ENCODE assay signal across 20 mouse cellular contexts in genomic region chr16:39988466-39988865, GRCm38 (mm10). TPM values are rescaled to one million over a fixed set of nuclear protein-coding genes. Genes with fewer than 3 reads are reported as not detected.
DNase-seq lines count a peak whose midpoint lies in the region; ATAC-seq lines count a peak whose summit lies in the region.
"Had no signal": no experiment of that assay in that cellular context is flagged by ENCODE, and none has a peak within 500 bp of the region (broad histone marks: within the 10 kb centered on the region; RNA-seq: fewer than 3 reads in every experiment).

No protein-coding gene starts in this region.

- H3K36me3 ChIP-seq in neural tube, embryonic 15.5 days, result no peaks in the 10 kb centered on the region
- H3K36me3 ChIP-seq: forebrain, embryonic 15.5 days; heart, embryonic 15.5 days; limb, embryonic 15.5 days had no signal

- no peak overlapping the region for H3K9ac ChIP-seq in neural tube, embryonic 15.5 days (replicated peaks)
- H3K9ac ChIP-seq: forebrain, embryonic 15.5 days; heart, embryonic 15.5 days; limb, embryonic 15.5 days had no signal

- no peak overlapping the region for H3K4me3 ChIP-seq in neural tube, embryonic 15.5 days (replicated peaks)
- H3K4me3 ChIP-seq: forebrain, embryonic 15.5 days; heart, embryonic 15.5 days; layer of hippocampus, adult 2 months; limb, embryonic 15.5 days had no signal

- H3K4me1 ChIP-seq in neural tube, embryonic 15.5 days, result peaks cover 8% of the 10 kb centered on the region

- no peaks in the 10 kb centered on the region for H3K9me3 ChIP-seq in neural tube, embryonic 15.5 days (replicated peaks)
- H3K9me3 ChIP-seq: forebrain, embryonic 15.5 days; heart, embryonic 15.5 days; limb, embryonic 15.5 days had no signal

- peak overlapping the region; percentile 29; the same call in 1 of the 2 replicates for H3K4me2 ChIP-seq in neural tube, embryonic 15.5 days
- H3K4me2 ChIP-seq: forebrain, embryonic 15.5 days; heart, embryonic 15.5 days; limb, embryonic 15.5 days had no signal

- WGBS in neural tube, embryonic 15.5 days, result 66% methylated on average over 2 of the region's 2 CpGs

- no peak overlapping the region for H3K27ac ChIP-seq in neural tube, embryonic 15.5 days (replicated peaks)
- H3K27ac ChIP-seq: forebrain, embryonic 15.5 days; heart, embryonic 15.5 days; limb, embryonic 15.5 days had no signal

- no peak for ATAC-seq in neural tube, embryonic 15.5 days (ENCODE audit: low FRiP score)
- ATAC-seq: forebrain, embryonic 15.5 days; hindbrain, embryonic 16.5 days; intestine, embryonic 16.5 days had no signal

- no peaks in the 10 kb centered on the region for H3K27me3 ChIP-seq in neural tube, embryonic 15.5 days (replicated peaks)
- H3K27me3 ChIP-seq: forebrain, embryonic 15.5 days; limb, embryonic 15.5 days had no signal

- DNase-seq in adrenal gland, postnatal 10 days, result peak; percentile 8
- DNase-seq in adrenal gland, adult (ENCODE audit: inconsistent age in 2 of 2, low spot score in 1 of 2), result no peak
- DNase-seq in cerebellum, postnatal 25 days, result peak; percentile 7 to 24
- DNase-seq in cerebellum, adult 11 months, result no peak
- DNase-seq in layer of hippocampus, adult 11-12 months (ENCODE audit: low spot score), result peak; percentile 15
- no peak for DNase-seq in layer of hippocampus, postnatal 36 days
- no peak for DNase-seq in neural tube, embryonic 10.5 days (ENCODE audit: extremely low spot score, low spot score)
- DNase-seq: heart, postnatal 36 days; kidney, postnatal 14 days; lung, postnatal 4 days; thymus, adult 18-20 months; thymus, postnatal 36 days had no signal

RNA-seq across cellular contexts. Expression of gene Lsamp, which starts 4.3 kb away (rescaled TPM):
- total RNA-seq in adrenal gland, postnatal 10 days (2021), result 10 to 100 TPM in 1 of 2 experiments, 1 to 10 TPM in 1; 4.9 to 10.3 TPM
- 100 to 1,000 TPM; 430 to 462 TPM for total RNA-seq in layer of hippocampus, postnatal 36 days (2021)
- polyA plus RNA-seq in neural tube, embryonic 15.5 days (2015; fragmentation: Nextera tagmentation; extraction: Ambion mirVana), result 106 and 124 TPM in 2 replicates
- total RNA-seq: megakaryocyte-erythroid progenitor cell, adult 5-6 weeks had no signal

Comparison
In these comparisons a context has a peak if more than half of its experiments do, and no peak if none do; other contexts are left out.
1. DNase-seq: peak in adrenal gland, postnatal 10 days (single experiment), cerebellum, postnatal 25 days (2 of 2) and layer of hippocampus, adult 11-12 months (single experiment); none in adrenal gland, adult (0 of 2), cerebellum, adult 11 months (single experiment), layer of hippocampus, postnatal 36 days (0 of 2) and neural tube, embryonic 10.5 days (single experiment).
2. RNA of gene Lsamp, which starts 4.3 kb away (total RNA-seq): 430 to 462 TPM in layer of hippocampus, postnatal 36 days; 4.9 to 10.3 TPM in adrenal gland, postnatal 10 days; every median in the first group is over 10 times any median in the second.